Mouse (Mus musculus) large intestine, adult 2 months (tissue): ENCODE data around the gene Olfr1337. TPM values are rescaled to one million over a fixed set of nuclear protein-coding genes. Genes with fewer than 3 reads are reported as not detected.
"Not testable (repeated sequence)": the region's sequence is repeated elsewhere in the genome, so short reads cannot be mapped to it uniquely, and the experiment has no call there.

Experiments
- DNase-seq: peaks from one replicate; pipeline ENCODE4 v3.0.0-alpha.2; 2012; ENCODE audit warnings: low read depth, low spot score
- WGBS: fragments of 180-500 bp; shearing (Covaris S2); methylation state at CpG from one replicate; pipeline ENCODE4 v1.1.7; 2018; 5-methylcytosine and 5-hydroxymethylcytosine counted together
- polyA plus RNA-seq: library from polyadenylated mRNA; depleted of rRNA; stranded (reverse); fragments of >200 nt; gene quantifications from 2 replicates; pipeline ENCODE4 v1.2.3, GENCODE M21; 2012; rRNA removed

Olfr1337 gene
- not detected in 2 replicates for polyA plus RNA-seq

DNA sequence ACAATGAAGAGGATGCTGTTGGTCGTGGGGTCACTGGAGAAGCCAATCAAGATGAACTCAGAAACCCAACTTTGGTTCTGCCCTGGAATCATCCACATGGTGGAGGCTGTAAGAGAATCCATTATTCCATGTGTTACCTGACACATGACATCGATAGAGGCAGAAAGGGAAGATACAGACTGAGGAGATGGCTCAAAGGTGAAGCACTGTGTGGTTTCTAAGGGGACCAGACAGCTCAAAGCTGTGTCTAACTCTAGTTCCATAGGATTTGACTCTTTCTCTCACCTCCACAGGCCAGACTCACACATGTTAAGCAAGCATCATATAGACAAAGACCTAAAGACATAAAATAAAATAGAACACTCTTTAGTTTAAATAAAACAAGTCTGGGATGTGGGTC is at the start of gene Olfr1337:
Gene Olfr1337 (minus strand): TSS at position 101 of the 400 bp plus-strand sequence.
- DNase-seq = no peak
- WGBS = 67% methylated on average over 2 of the region's 2 CpGs

DNA sequence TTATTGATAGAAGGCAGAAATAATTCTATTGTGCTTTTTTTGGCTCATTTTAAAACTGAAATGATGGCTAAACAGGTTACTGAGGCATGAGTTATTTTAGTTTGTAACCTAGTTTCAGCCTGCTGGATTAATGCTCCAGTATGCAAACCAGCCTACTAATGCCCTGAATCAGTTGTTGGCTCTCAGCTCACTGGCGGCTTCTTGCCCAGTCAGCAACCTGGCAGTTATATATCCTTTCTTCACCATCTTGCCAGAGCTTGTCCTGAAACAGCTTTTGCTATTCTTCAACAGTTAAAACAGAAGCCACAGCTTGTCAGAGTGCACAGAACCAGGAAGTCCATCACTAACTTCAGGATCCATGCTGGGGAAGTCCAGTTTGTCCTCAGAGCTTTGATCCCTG is 36.5 kb upstream of the Olfr1337 start:
- no peak for DNase-seq
- WGBS = 86% methylated on average over 1 of the region's 1 CpGs

DNA sequence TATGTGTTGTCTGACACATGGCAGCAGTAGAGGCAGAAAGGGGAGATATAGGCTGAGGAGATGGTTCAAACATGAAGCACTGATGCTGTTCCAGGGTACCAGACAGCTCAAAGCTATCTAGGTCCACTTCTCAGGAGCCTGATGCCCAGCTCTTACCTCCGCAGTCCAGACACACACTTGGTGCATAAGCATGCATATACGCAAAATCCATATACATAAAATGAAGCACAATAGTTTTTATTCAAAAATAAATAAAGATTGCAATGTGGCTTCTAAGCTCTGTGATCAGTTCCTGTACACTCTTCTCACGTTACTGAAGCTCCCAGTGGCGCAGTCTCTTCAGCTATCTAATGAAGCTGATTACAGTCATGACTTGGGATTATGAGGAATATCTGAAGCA is 27.5 kb upstream of the Olfr1337 start, which contains the start of gene Olfr1335:
Gene Olfr1335 (minus strand): TSS at position 101 of the 400 bp plus-strand sequence.
- 85% methylated on average over 4 of the region's 4 CpGs for WGBS
- no peak for DNase-seq

GRCm38 (mm10) chr4:118792796-118793195 is 10.4 kb upstream of the Olfr1337 start:
- not testable (repeated sequence) for DNase-seq

DNA sequence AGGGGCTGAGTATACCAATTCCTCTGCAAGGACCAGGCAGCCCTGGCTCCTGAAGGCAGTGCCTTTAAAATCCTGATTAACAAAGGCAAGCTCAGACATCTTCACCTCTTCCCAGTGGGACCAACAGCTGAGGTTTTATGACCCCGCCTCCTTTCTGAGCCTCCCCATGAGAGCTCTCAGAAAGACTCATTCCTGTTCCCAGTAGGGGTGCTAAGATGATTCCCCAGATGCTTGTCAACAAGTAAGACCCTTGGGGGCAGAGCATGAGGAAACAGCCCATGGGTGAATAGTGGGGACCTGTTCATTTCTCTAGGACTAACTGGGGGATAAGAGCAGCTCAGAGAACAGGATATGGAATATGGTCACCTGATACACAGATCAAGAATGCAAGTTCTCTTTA is 23.7 kb downstream of the Olfr1337 start, which contains the start of gene Olfr1338:
Gene Olfr1338 (minus strand): TSS at position 101 of the 400 bp plus-strand sequence.
- no peak for DNase-seq
- WGBS = 79% methylated on average over 1 of the region's 1 CpGs

DNA sequence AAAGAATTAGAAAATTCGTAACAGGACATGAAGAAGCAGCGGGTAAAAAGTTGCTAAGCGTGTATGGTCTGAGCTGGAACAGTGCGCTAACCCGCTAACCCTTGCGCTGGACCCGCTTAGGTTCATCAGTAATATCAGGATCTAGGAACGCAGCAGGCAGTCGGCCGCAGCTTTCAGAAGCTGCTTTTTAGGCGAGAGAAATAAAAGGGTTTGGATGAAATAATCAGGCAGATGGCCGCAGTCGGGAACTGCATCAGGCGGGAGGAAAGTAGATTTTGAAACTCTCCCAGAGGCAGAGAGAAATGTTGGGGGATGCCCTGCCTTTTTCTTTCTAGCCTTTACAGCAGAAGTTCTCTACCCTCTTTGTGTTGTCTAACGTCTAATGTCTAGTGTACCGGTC is 40.5 kb downstream of the Olfr1337 start:
- DNase-seq = no peak
- 36% methylated on average over 16 of the region's 16 CpGs for WGBS

- 6% methylated on average over 11 of the region's 11 CpGs for WGBS
- DNase-seq = no peak
Observed at GRCm38 (mm10) chr4:118740988-118741698, 41.2 kb downstream of the Olfr1337 start.

DNA sequence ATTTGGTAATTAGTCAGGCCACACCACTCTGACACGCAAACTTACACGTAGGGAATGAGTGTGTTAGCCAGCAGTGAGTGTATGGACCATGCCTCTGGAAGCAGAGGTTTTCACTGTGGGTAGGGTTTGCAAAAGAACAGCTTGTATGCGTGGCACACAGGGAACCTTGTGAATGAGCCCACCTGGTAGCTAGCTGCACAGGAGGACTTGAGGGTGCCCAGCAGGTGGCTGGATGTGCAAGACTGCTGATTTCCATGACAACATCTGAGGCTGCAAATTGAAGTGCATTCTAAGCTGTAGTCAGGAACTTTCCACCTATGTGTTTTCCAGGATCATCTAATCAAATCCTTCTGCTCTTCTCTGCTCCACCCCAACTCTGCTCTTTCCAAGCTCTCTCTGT is 42.8 kb downstream of the Olfr1337 start:
- 67% methylated on average over 3 of the region's 3 CpGs for WGBS
- DNase-seq = no peak

GRCm38 (mm10) chr4:118731875-118732274 is 50.5 kb downstream of the Olfr1337 start, which contains the start of gene Olfr1339:
Gene Olfr1339 (plus strand): TSS chr4:118732175.
- DNase-seq = no peak

More at GRCm38 (mm10) chr4:118731875-118732274, 50.5 kb downstream of the Olfr1337 start, which contains the start of gene Olfr1339:
- WGBS = 89% methylated on average over 1 of the region's 1 CpGs

Other genes with a start within 250 kb of the Olfr1337 start
- gene Tmem125, start 238.5 kb downstream of the Olfr1337 start, polyA plus RNA-seq = 47.8 and 53.0 TPM in 2 replicates
- 0.03 and 0.26 TPM in 2 replicates for gene Cfap57, start 161.8 kb downstream of the Olfr1337 start, polyA plus RNA-seq
- 22.8 and 24.3 TPM in 2 replicates for gene Ebna1bp2, start 161.8 kb downstream of the Olfr1337 start, polyA plus RNA-seq
- not detected in 2 replicates for gene Olfr62, start 123.6 kb downstream of the Olfr1337 start, polyA plus RNA-seq
- gene Olfr1342, start 89.8 kb downstream of the Olfr1337 start, polyA plus RNA-seq = 0.26 TPM in 1 of 2 replicates, not detected in the other
- not detected in 2 replicates for gene Olfr1341, start 79.1 kb downstream of the Olfr1337 start, polyA plus RNA-seq
- not detected in 2 replicates for gene Olfr1340, start 62.4 kb downstream of the Olfr1337 start, polyA plus RNA-seq
- gene Olfr1339, start 50.4 kb downstream of the Olfr1337 start, polyA plus RNA-seq = not detected in 2 replicates
- gene Olfr1338, start 23.8 kb downstream of the Olfr1337 start, polyA plus RNA-seq = not detected in 2 replicates
- gene Olfr1335, start 27.4 kb upstream of the Olfr1337 start, polyA plus RNA-seq = not detected in 2 replicates
- not detected in 2 replicates for gene Olfr1333, start 53.7 kb upstream of the Olfr1337 start, polyA plus RNA-seq
- not detected in 2 replicates for gene Olfr1331, start 82.1 kb upstream of the Olfr1337 start, polyA plus RNA-seq
- not detected in 2 replicates for gene Olfr1330, start 106.0 kb upstream of the Olfr1337 start, polyA plus RNA-seq
- gene Olfr1329, start 134.9 kb upstream of the Olfr1337 start, polyA plus RNA-seq = not detected in 2 replicates
- gene Olfr1328, start 156.0 kb upstream of the Olfr1337 start, polyA plus RNA-seq = not detected in 2 replicates
- 0.05 TPM in 1 of 2 replicates, not detected in the other for gene Lao1, start 179.0 kb upstream of the Olfr1337 start, polyA plus RNA-seq